Mouse (Mus musculus): Measurements from ENCODE around the gene Rsrc2.
"Not testable (repeated sequence)": the region's sequence is repeated elsewhere in the genome, so short reads cannot be mapped to it uniquely, and the experiment has no call there.

Gene Rsrc2

GRCm38 (mm10) chr5:123749065-123750064 is at the start of gene Rsrc2, which contains the start of gene Kntc1:
TSS of gene Rsrc2 (minus strand) at chr5:123749414.
TSS of gene Kntc1 (plus strand) at chr5:123749716.
- DNase-seq (ENCODE audit: low spot score in 2 of 2): peak; percentile 98

DNA sequence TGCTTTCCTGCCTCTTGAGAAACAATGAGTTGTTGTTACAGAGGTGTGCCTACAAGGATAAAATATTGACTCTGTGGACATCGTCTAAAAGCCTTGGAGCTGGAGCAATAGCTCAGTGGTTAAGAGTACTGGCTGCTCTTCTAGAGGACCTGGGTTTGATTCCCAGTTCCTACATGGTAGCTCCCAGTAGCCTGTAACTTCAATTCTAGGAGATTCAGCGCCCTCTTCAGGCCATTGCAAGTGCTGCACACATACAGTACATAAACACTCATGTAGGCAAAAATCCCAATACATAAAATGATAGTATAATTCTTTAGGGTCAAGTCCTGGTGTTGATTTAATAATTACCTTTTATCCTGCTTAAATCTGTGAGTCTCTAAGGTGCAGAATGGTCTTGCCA is 43.9 kb upstream of the Rsrc2 start:
- no peak for DNase-seq (ENCODE audit: low spot score in 2 of 2)

- no peak for DNase-seq (ENCODE audit: low spot score in 2 of 2)
Measured at GRCm38 (mm10) chr5:123788976-123789375, 39.8 kb upstream of the Rsrc2 start.

DNA sequence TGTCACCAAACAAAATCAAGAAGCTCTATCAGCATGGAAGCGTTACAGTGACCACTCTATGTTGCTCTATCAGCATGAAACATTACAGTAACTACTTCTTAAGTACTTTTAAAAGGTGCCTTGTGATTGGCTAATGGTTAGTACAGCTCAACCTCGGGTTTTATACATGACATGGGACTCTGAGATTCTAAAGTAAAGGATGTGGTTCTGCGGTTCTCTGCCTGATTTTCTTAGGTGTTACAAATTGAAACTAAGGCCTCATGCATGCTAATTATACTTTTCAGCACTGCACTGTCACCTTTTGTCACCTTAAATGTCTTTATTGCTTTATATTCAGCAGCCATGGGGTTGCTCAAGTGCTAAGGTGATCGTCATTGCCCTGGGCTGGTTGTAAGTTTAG is 32.6 kb upstream of the Rsrc2 start:
- no peak for DNase-seq (ENCODE audit: low spot score in 2 of 2)

GRCm38 (mm10) chr5:123780716-123781115 is 31.5 kb upstream of the Rsrc2 start:
- DNase-seq (ENCODE audit: low spot score in 2 of 2): no peak

- DNase-seq (ENCODE audit: low spot score in 2 of 2): no peak
Measured at GRCm38 (mm10) chr5:123773441-123773840, 24.2 kb upstream of the Rsrc2 start.

GRCm38 (mm10) chr5:123766455-123766854 is 17.2 kb upstream of the Rsrc2 start:
- DNase-seq (ENCODE audit: low spot score in 2 of 2): not testable (repeated sequence)

DNA sequence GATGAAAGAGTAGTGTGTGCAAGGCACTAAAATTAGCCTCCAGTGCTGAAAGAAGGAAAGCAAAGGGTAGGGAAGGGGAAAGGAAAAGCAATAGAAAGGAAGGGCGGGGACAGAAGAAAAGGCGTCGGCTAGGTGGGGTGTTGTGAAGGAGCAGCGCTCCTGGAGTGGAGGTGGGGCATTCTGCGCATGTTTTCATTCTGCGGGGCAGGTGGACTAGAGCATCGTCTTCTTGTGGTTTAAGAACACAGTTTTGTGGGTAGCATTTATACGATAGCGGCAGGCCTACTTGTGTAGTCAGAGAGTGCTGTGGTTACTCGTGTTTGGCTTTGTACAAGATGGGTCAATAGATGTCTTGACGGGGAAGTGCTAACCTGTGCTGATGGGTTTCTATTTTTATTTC is 16.3 kb upstream of the Rsrc2 start:
- DNase-seq (ENCODE audit: low spot score in 2 of 2): no peak

- DNase-seq (ENCODE audit: low spot score in 2 of 2): no peak
Measured at GRCm38 (mm10) chr5:123748339-123749064, 712 bp downstream of the Rsrc2 start.

DNA sequence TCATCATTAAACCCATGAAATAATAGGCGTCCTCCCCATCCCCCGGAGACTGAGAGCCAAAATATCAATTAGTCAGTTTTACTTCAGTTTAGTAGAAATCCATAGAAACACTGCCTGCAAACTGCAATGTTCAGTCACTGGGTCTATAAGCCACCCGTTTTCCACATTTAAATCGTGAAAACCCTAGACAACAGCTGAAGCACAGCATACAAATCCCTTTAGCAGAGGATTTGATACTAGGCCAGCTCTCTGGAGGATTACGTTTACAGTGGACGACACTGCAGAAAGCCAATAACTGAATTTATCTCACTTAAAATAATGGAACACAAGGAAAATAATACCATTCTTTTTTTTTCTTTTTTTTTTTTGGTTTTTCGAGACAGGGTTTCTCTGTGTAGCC is 1.6 kb downstream of the Rsrc2 start:
- DNase-seq (ENCODE audit: low spot score in 2 of 2): no peak

DNA sequence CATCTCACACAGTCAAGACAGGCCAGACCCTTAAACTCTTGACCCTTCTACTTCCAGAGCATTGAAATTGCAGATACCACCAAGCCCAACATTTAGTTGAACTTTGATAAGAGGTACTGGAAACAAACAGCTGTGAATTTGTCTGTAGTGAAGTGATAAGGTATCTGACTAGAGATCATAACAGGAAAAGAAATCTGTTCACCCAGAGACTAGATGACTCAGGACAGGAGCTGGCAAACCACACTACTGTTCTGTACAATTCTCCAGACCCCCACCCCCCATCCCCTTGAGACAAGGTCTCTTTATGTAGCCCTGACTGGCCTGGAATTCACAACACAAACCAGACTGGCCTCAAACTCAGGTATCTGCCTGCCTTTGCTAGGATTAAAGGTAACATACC is 3.0 kb downstream of the Rsrc2 start:
- DNase-seq (ENCODE audit: low spot score in 2 of 2): no peak

DNA sequence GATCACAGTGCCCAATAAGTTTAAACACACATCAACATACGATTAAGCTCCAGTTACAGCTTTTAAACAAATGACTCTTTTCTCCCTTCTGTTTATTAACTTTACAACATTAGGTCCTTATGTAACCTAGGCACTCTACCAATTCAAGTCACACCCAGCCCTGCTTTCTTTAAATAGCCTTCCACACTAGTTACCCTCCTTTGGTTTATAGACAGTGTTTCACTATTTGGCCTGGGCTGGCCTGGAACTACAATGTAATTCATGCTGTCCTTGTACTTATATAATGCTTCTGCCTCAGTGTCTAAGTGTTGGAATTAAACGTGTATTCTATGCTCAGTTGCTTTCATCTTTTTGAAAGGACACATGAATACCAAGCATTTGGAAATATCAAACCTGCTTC is 4.9 kb downstream of the Rsrc2 start:
- DNase-seq (ENCODE audit: low spot score in 2 of 2): no peak

DNA sequence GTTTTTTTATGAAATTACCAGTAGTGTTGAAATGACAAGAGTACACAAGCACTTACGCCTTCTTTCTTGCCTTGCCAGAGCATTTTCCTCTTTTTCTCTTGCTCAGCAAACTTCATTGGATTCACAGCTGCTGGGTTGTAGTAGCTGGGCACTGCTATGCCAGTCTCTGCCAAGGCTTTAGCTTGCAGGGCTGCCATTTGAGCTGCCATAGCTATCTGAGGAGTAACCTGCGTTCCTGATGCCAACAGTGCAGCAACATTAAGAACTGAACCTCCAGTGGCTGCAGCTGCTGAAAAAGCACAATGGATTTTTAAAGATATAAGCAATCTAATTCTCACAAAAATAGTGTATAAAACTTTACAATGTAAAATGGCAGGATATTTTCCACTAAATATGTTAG is 18.2 kb downstream of the Rsrc2 start:
- no peak for DNase-seq (ENCODE audit: low spot score in 2 of 2)

DNA sequence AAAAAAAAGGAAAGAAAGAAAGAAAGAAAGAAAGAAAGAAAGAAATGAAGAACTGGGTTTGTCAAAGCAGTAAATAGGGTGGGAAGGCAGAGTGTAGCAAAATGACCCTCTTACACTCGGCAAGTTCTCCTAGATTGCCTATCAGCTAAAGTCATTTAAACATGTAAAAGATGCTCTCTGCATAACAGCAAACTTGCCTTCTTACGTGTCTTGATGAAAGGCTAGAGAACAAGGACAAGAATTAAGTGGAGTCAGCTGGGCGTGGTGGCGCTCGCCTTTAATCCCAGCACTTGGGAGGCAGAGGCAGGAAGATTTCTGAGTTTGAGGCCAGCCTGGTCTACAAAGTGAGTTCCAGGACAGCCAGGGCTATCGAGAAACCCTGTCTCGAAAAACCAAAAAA is 25.4 kb downstream of the Rsrc2 start:
- not testable (repeated sequence) for DNase-seq (ENCODE audit: low spot score in 2 of 2)

- peak; percentile 92 for DNase-seq (ENCODE audit: low spot score in 2 of 2)
Measured at GRCm38 (mm10) chr5:123720328-123721311, 28.6 kb downstream of the Rsrc2 start, which contains the start of gene Zcchc8. TSS of gene Zcchc8 (minus strand) at chr5:123721100.

DNA sequence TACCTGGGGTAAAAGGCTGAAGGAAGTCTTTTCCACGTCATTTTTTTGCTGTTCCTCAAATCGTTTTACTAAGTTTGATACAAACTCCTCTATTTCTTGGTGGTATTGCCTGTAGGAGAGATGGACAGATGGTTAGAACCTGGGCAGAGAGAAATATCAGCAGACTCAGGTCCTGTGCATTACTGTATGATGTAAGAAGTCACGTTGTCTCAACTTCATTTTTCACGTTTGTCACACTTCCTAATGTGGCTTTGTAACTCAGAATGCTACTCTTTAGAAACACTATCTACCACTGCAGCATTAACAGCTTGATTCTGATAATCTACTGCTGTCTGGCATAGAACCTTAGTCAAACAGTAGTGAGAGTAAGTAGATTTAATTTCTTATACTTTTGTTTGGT is 34.6 kb downstream of the Rsrc2 start:
- DNase-seq (ENCODE audit: low spot score in 2 of 2): no peak

GRCm38 (mm10) chr5:123713782-123714181 is 35.4 kb downstream of the Rsrc2 start:
- DNase-seq (ENCODE audit: low spot score in 2 of 2): no peak

GRCm38 (mm10) chr5:123709571-123709970 is 39.6 kb downstream of the Rsrc2 start:
- no peak for DNase-seq (ENCODE audit: low spot score in 2 of 2)

DNA sequence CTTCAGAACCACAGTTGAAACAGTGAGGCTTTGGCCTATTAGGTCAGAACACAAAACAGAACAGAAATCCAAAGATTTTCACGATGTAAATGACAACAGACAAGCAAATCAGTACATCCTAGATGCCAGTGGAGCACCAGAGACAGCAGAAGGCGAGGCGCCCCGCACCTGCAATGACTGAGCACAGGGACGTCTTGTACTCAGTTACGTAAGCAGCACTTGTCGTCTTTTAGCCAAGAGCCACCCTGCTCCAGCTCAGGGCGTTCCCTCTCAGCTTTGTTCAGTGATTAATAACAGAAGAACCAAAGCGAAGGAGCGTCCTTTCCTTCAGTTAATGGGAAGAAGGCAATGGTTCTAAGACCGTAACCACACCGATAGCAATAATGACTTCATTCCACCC is 40.6 kb downstream of the Rsrc2 start:
- no peak for DNase-seq (ENCODE audit: low spot score in 2 of 2)

- peak; percentile 66 to 69 for DNase-seq (ENCODE audit: low spot score in 2 of 2)
Measured at GRCm38 (mm10) chr5:123700625-123701024, 48.6 kb downstream of the Rsrc2 start.

- DNase-seq (ENCODE audit: low spot score in 2 of 2): peak; percentile 52 to 75
Measured at GRCm38 (mm10) chr5:123699198-123699597, 50.0 kb downstream of the Rsrc2 start.
